Mouse (Mus musculus): ENCODE data around the gene Gpld1.
"Not testable (repeated sequence)": the region's sequence is repeated elsewhere in the genome, so short reads cannot be mapped to it uniquely, and the experiment has no call there.

The Gpld1 gene

DNA sequence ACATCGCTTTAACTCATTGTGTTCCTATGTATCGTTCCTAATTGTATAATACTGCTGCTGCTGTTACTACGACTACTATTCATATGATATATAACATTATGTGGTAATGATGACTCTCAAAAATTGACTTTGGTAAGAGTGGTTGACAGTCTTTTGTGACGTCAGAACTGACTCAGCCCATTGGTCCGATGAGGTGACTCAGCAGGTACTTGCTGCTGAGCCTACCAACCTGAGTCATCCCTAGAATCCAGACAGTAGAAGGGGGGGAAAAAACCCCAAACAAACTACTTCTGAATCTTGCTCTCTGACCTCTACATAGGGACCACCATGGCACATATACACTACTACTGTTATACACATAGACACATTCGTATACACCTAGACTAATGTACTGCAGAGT lies 5.9 kb downstream of the Gpld1 start:
- DNase-seq, result no peak

DNA sequence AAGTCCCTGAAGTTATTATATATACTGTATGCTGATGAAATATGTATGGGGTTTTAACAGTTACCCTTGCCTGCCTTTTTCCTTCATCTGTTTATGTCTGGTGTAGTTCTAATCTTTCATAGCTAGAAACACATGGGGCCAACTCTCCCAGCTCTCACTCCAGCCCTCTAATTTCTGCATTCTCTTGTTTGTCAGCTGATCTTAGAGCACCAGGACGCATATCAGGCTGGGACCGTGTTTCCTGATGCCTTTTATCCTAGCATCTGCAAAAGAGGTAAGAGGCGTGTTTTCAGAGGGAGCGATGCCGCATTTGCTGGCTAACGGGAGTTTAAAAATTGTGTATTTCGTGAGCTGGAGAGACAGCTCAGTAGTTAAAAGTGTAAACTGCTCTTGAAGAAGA lies 9.7 kb downstream of the Gpld1 start:
- DNase-seq, result no peak

DNA sequence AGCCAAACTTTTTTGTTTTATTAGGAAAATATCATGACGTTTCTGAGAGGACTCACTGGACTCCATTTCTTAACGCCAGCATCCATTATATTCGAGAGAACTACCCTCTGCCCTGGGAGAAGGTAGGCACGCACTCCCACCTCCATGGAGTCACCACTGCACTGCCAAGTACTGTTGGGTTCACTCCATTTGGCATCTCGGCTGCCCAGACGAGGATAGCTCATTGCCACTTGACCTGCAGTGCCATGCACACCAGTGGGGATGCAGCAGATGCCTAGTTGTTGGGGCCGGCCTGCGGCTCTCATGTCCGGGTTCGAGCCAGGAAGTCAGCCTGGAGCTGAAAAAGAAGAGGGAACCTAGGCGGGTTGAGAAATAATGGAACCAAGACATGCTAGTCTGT lies 12.1 kb downstream of the Gpld1 start:
- DNase-seq, result no peak

DNA sequence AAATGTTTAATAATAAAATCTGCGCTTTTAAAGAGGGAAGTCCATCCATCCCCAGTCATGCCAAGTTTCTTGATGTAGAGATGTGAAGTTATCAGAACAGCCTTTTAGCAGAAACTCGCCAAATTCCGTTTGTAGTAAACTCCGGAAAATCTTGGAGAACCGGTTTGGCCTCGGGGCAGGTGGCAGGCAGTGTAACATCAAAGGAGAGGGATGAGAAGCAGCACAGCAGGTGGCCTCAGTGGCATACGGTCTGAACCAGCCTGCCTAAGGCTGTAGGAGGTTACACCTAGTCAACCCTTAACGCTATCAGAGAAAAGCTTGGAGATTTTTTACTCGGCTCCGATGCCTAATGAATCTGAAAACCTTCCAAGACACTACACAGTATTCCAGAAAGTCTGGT lies 12.5 kb downstream of the Gpld1 start:
- no peak for DNase-seq

DNA sequence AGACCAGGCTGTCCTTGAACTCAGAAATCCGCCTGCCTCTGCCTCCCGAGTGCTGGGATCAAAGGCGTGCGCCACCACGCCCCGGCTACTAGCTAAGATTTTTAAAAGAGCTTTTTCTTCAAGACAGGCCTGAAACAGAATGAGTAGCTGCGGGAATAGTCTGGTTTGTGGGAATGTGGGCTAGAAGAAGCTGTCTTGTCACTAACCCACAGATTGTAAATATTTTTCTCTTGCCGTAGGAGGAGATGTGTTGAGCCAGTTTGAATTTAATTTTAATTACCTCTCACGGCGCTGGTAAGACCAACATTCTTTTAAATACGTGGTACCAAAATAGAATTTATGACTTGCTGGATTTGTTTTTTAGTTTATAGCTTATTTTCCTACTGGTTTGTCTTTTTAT lies 15.7 kb downstream of the Gpld1 start:
- no peak for DNase-seq

DNA sequence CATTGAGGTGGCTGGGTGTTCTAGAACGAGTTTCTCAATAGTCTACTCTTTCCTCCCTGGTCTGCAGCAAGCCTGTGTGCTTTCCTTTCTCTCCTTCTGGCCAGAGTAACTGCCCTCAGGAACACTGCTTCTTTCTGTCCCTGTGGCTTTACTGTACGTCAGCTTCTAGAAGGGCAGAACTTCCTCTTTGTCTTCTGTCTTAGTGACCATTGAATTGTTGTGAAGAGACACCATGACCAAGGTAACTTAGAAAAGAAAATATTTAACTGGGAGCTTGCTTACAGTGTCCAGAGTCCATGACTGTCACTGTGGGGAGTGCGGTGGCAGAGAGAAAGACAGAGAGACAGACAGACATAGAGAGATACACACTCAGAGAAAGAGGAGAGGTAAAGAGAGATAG lies 17.1 kb downstream of the Gpld1 start:
- no peak for DNase-seq

DNA sequence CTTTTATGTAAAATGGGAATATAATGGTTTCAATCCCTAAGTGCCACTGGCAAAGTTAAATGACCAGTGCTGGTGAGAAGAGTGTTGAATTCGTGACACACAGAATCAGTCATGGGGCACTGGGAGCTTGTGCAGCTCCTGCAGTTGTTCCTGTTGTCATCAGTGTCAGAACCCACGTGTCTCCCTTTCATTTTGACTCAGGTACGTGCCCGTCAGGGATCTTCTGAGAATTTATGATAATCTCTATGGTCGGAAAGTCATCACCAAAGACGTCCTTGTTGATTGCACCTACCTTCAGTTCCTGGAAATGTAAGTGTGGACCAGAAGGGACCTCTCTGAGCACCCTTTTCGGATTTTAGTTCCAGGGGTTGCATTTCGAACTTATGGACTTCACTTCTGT lies 19.2 kb downstream of the Gpld1 start:
- no peak for DNase-seq

DNA sequence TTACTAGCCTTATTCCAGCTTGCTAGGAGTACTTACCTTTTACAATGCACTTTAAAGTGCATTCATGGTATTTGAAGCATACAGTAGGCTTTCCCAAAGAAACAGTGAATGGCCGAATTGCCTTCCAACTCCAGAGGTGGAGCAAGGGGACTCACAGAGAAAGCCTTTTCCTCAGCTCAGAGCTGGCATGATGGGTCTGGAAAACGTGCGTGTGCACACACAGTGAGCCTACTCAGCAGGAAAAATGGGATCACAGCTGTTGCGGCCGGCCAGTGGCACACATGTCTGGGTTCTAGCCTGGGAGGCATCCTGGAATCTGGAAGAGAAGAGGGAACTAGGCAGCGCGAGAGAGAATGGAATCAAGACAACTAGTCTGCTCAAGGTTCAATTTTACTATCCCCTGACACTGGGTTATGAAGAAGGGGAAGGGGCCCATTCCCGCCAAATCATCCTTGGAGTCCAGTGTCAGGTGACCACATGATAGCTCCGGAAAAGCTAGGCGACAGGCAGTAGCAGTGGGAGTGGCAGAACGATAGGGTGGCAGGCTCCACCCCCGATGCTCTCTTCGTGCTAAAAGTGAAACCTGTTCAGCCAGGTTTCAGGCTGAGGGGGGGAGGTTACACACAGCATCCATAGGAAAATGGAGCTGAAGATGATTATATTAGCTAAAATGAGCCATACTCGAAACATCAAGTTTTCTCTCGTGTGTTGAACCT lies 22.3 kb downstream of the Gpld1 start:
- DNase-seq, result peak in 1 of 2 experiments; percentile 9

DNA sequence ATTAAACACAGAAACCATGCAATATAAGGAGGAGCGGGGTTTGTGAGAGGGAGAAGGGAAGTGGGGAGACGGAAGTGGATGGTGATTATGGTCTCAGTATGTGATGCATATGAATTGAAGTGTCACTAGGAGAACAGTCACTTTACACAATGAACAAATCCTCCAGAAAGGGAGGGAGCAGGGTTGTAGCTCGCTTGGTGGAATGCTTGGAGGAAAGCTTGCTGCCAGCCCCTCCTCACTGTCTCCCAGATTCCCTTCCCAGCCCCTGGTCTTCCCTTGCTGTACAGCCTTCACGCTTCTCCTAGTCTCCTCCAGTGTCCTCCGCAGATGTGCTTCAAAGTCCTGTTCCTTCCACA lies 22.9 kb downstream of the Gpld1 start:
- no peak for DNase-seq

DNA sequence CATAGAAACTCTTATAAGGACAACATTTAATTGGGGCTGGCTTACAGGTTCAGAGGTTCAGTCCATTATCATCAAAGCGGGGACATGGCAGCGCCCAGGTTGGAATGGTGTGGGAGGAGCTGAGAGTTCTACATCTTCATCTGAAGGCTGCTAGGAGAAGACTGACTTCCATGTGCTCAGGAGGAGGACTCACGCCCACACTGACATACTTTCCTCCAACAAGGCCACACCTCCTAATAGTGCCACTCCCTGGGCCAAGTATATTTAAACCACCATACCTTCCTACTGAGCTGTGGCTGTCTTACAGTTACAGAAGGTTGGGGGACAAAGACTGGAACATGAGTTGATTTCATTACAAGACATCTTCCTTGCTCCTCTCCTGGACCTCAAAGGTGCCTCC lies 28.8 kb downstream of the Gpld1 start:
- DNase-seq, result not testable (repeated sequence)

DNA sequence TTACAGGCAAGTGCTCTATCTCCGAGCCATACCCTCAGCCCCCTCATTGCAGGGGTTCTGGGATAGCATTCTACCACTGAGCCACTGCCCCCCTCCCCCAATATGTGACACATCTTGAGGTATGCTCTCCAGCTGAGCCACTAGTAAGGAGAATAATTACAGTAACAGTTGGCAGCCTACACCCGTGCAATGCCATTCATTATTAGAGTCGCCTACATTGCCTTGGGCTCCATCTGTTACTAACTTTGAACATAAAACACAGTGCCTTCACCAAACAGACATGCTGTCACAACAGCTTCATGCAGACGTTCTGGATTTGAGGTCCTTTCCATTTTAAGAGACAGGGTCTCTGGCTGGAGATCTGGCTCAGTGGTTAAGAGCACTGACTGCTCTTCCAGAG lies 33.4 kb downstream of the Gpld1 start:
- no peak for DNase-seq

DNA sequence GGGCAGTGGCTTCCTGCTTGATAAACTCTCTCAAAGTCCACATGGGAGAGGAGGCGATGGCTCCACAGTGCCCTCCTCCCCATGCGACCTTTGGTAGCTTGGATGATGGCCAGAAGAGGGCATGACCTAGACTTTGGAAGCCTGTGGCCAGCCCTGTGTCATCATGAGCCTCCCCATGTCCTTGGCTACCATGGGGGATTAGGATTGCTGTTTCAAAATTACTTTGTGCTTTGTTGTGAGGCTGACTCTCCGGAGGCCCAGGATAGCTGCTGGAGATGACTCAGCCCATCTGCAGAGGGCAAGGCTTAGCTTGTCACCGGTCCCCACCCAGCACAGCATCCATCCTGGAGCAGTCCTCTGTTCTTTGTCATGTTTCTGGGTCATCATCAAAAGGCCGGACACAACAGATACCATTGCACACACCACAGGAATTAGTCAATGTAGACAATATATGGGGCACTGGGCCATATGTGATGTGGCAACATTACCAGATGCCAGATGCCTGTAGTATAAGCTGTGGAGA lies 34.9 kb downstream of the Gpld1 start:
- DNase-seq, result no peak

DNA sequence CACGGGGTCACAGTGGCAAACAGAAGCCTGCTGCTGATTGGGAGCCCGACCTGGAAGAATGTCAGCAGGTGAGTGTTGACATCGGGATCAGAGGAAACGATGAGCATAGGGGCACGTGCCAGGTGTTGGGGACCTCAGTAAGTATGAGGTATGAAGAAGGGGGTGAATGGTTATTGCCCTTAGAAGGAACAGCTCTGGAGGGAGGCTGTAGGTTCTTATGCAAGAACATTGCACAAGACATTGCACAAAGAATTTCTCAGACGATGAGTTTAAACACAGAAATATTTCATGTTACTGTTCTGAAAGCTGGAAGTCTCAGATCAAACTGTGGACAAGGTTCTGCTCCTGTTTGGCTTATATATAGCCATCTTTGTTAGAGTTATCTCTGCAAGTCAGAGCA lies 38.1 kb downstream of the Gpld1 start:
- no peak for DNase-seq

DNA sequence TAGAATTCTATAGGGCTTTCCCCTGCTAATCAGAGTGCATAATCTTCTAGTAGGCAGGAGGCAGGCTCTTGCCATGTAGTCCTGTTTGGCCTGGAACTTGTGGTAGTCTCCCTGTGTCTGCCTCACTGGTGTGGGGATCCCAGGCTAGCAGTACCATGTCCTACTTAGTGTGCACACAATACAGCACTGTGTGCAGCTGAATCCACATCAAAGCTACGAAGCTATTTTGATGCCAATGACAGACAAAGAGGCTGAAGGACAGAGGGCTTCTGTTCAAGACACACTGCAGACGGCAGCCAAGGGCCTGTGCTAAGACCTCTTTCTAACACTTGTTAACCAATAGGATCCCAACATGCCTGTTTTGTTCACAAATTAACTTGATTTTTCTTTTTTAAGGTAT lies 42.5 kb downstream of the Gpld1 start:
- no peak for DNase-seq

DNA sequence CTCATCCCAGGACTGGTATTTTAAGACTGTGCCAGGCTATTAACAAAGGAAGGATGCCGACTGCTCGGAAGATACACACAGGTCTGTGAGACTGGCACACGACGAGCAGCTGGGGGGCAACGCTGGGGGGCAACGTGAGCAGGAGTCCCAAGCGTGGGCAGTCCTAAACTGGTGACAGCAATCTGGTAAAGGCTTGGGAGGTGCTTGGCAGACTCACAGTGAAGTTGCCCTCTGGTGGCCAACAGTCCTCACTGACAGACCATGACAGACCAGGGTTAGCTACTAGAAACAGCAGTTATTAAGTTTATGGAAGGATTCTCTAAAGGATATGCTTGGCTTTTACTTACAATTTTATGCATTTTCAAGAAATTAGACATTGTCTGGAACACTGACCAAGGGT lies 45.4 kb downstream of the Gpld1 start:
- peak in 1 of 2 experiments; percentile 46 for DNase-seq

DNA sequence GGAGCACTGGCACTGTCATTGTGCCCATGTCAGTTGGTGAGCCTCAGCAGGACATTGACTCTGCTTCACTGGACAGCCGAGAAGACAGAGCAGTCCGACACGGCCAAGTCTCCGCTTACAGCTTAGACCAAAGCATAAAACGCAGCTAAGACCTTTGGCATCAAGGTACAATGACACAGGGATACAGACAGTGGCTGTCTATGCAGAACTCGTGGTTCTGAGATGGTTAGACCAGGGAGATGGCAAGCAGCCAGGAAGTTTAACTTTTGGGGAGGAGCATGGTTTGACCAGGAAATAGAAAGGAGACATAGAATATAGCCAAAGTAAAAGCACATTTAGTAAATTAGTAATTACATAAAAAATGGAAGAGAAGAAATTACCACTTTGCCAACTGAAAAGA lies 46.1 kb downstream of the Gpld1 start:
- no peak for DNase-seq

DNA sequence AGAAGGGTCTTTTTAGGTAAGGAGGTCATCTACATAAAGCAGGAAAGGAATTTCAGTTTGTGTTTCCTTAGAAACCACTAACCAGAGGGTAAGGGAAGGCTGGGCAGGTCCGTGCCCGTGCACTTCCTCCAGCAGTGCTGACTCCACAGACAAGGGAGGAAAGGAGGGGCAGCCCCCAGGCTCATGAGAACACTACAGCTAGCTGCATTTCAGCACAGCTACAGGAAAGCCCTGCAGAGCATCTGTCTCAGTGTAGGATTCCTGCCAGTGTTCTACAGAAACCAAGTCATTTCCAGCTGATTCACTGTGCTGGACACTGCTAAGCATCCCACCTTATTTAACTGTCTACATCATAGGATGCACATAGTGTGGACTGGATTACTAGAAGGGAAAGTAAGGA lies 50.2 kb downstream of the Gpld1 start:
- DNase-seq, result no peak

DNA sequence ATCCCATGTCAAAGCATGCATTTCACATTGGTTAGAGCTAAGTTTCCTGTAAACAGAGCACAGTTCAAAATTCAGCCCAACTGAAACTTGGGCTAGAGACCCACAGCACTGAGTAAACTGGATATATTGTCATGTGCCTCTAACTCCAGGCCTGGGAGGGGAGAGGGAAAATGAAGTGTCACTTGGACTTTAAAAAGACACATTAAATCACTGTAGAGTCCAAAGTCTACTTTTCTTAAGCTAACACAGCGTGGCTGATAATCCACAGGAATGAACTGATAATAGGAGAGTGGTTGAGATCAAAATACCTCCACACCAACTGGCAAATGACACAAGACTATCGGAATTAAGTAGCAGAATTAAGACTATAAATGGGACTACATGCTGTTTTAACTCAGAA lies 56.6 kb downstream of the Gpld1 start:
- no peak for DNase-seq

DNA sequence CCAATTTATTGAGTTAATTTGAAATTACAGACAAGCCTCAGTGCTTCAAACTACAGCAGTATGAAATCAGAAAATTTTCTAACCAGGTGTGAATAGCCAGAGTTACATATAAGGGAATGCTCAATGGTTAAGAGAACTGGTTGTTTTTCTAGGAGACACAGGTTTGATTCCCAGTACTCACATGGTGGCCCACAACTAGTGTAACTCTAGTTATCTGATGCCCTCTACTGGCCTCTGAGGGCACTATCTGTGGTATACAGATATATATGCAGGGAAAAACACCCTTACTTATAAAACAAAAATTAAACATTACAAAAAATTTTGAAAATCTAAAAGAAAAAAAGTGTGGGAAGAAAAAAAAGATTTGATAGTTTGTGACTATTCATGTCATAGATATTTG lies 60.0 kb downstream of the Gpld1 start:
- no peak for DNase-seq

DNA sequence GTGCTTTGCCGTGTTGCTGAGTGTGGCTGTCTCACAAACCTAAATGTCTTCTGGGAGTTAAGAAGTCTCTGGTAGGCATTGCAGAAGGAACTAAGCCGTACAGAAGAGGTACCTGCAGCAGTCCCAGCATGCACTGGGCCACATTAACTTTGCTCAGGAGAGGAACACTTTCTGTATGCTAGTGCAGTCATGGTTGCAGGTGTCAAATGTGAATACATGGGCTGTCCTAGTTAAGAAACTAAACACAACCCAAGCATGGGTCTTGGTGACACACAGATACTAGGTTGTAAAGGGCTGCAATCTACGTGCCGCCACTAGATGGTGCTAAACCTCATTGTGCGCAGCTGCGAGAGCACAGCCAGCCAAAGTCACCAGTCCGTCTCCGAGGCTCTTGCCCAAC lies 64.2 kb downstream of the Gpld1 start:
- peak; percentile 16 to 55 for DNase-seq

DNA sequence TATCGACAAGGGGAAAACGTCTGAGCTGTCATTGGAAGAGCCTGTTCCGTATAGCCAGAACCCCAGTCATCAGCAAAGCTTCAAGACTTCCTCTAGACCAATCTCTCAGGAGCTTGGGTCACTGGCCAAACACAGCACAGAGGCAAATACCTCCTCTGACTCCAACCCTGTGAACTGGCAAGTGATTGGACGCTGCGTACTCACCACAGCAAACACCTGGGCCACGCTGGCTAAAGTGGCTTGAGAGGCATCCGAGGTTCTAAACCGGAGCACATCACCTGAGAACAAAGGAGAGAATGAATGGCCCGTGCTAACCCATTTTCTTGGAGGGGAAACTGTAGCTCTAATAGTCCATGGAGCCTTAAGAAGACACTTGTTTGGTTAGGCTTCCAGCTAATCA lies 75.4 kb downstream of the Gpld1 start:
- no peak for DNase-seq

DNA sequence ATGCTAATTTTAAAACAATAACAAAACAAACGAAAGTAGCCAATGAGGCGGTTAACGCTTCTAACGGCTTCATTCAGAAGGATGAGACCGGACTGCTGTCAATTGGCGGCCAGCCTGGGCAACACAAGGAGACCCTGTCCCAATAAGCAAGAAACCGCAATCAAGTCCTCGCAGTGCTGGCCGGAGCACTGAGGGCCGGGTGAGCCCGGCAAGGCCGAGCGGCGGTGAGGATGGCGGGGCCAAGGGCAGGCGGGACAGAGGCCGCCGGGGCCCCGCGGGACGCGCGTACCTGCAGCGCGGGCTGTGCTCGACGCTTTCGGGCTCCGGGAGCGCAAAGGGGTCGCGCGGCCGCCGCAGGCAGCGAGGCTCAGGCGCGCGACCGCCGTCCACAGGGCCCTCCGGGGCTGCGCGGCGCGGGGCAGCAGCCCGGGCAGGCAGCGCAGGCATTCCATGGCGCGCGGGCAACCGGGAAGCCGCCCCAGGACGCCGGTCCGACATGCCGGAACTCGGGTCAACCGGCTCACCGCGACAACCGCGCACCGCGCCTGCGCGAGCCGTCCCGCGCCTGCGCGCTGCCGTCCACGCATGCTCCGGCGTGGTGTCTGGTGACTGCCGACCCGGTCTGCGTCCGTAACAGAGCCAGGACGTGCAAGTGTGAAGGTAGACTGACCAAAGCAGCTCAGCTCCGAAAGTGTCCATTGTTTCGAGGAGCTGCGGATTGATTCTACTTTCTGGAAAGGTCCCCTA lies 77.0 kb downstream of the Gpld1 start, which contains the start of gene Mrs2:
Gene Mrs2 (minus strand): TSS at position 587 of the 747 bp plus-strand sequence.
- peak; percentile 84 for DNase-seq

DNA sequence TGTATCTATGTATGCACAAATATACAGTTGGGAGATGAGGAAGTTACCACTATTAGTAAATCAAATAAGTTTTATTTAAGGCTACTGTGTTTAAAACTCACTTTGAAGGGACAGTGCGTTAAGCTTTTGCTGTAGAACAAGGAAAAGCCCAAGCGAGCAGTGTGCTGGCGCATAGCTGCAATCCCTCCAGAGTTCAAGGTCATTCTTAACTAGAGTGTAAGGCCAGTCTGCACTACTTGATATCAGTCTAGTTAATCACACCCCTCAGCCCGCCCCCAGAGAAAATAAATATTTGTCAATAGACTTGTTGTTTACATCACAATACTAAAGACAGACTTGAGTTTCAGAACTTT lies 77.6 kb downstream of the Gpld1 start:
- DNase-seq, result no peak

DNA sequence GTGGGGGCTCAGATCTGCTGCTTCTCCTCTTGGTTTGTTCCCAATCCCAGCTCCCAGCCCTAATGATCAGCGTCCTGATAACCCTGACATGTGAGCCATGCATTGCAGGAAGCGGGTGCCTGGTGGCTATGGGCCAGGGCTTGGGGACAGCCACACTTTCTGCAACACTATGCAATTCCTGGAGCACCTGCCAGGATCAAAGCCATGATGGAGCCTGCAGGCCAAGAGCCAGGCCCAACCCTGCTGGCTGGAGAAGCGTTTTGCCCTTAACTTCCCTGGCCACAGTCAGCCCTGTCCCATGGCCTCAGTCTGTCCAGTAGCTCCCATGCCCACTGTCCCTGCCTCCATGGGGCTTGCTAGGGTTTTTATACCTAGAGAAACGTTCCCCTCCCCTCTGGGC lies 79.4 kb downstream of the Gpld1 start:
- no peak for DNase-seq

DNA sequence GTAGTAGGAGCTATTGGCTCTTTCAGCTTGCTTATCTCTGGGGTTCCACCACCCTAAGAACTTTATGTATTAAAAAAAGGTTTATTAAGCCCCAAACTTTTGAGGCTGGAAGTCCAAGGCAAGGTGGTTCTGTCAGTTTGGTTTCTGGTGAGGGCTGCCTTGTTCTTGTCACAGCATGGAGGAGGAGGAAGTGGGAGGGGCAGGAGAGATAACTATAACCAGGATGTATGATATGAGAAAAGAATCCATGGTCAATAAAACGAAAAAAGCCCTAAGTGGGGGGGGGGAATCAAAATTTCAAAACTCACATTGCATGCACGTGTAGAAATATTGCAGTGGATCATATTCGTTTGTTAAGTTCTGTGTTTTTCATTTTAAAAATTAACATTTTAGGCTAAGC lies 80.2 kb downstream of the Gpld1 start:
- DNase-seq, result no peak

Data from spleen, adult 18-20 months (tissue).